Comparison of ENCODE assay signal across 8 mouse cellular contexts in the genomic region with DNA sequence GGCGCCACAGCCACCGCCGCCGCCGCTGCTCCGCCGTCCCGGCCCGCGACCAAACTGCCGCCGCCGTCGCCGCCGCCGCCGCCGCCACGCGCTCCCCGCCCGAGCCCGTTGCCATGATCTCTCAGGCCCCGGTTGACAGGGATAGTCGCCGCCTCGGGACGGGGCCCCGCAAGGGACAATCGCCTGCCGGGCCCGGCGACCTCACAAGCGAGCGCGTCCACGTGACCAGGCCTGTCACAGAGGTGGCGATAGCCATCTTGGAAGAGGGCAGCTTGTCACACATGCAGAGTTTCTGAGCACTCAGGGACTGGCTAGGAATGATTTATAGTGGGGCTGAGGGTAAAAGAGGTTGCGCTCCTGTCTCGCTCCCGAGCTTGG. TPM values are rescaled to one million over a fixed set of nuclear protein-coding genes. Genes with fewer than 3 reads are reported as not detected.
A peak's percentile ranks its signal among the peaks of the same experiment; 100 is the strongest.
DNase-seq lines count a peak whose midpoint lies in the region; ATAC-seq lines count a peak whose summit lies in the region.

A gene (minus strand): TSS at position 270 of the 378 bp plus-strand sequence.

- peak; percentile 76 for DNase-seq in MEL-GATA-1-ER (ENCODE audit: extremely low read depth, low read depth)
- DNase-seq in cerebellum, adult 8-10 months, result peak; percentile 95
- peak; percentile 85 for DNase-seq in forelimb bud, embryonic 11.5 days (ENCODE audit: low read depth, low spot score)
- DNase-seq in layer of hippocampus, adult 9-10 months (ENCODE audit: low spot score), result peak; percentile 90
- DNase-seq in ovary, postnatal 10 days (ENCODE audit: low spot score), result peak; percentile 69
- peak; percentile 77 to 81 for DNase-seq in thymus, postnatal 10 days (ENCODE audit: low spot score in 2 of 2)

- peak within 1 kb of the TSS; percentile 92 for H3K4me2 ChIP-seq in lung, embryonic 16.5 days (ENCODE audit: low read depth, low read length)

- peak within 1 kb of the TSS; percentile 66 for H3K27ac ChIP-seq in lung, embryonic 16.5 days (ENCODE audit: low read length)

- H3K36me3 ChIP-seq in lung, embryonic 16.5 days (ENCODE audit: control insufficient read depth, insufficient read depth, low read length), result no peaks in the 10 kb centered on the region

- no peaks in the 10 kb centered on the region; the same call in 1 of the 2 replicates for H3K27me3 ChIP-seq in lung, embryonic 16.5 days (ENCODE audit: control insufficient read depth, insufficient read depth, low read depth, low read length)

- peak within 1 kb of the TSS; percentile 90 for H3K9ac ChIP-seq in lung, embryonic 16.5 days (ENCODE audit: low read length)

- no peaks in the 10 kb centered on the region for H3K9me3 ChIP-seq in lung, embryonic 16.5 days (ENCODE audit: control insufficient read depth, low read length)

- peak within 1 kb of the TSS; percentile 88 for H3K4me3 ChIP-seq in lung, embryonic 16.5 days (ENCODE audit: low read length)

- ATAC-seq in hematopoietic stem cell, adult 5-6 weeks (replicated peaks in 1 of 2; ENCODE audit: insufficient read depth in 1 of 2, low FRiP score in 2 of 2, low TSS enrichment in 1 of 2, low read depth in 1 of 2, poor library complexity in 2 of 2, severe bottlenecking in 2 of 2), result peak; percentile 73 to 76
- ATAC-seq in lung, embryonic 16.5 days (ENCODE audit: low read depth), result peak; percentile 94

- peaks cover 13% of the 10 kb centered on the region for H3K4me1 ChIP-seq in lung, embryonic 16.5 days (replicated peaks; ENCODE audit: control insufficient read depth, insufficient read depth, low read length)

- under 1% methylated on average over 37 of the region's 42 CpGs for WGBS in lung, embryonic 16.5 days

RNA-seq across cellular contexts. Expression of the gene that starts here (rescaled TPM):
- total RNA-seq in hematopoietic stem cell, adult 5-6 weeks (2017), result not detected in 2 replicates
- polyA plus RNA-seq in lung, embryonic 16.5 days (2015; fragmentation: Nextera tagmentation; extraction: Ambion mirVana), result 0.55 and 0.60 TPM in 2 replicates

Comparison
In these comparisons a context has a peak if more than half of its experiments do, and no peak if none do; other contexts are left out.
1. Peak in every context shown above with its lines: DNase-seq, ATAC-seq, H3K4me3 ChIP-seq and H3K27ac ChIP-seq.
2. Peak in ATAC-seq in hematopoietic stem cell, adult 5-6 weeks; RNA of the gene not detected or under 1 TPM.
3. Peak in ATAC-seq, H3K4me3 ChIP-seq, H3K27ac ChIP-seq, H3K9ac ChIP-seq and H3K4me2 ChIP-seq in lung, embryonic 16.5 days; RNA of the gene not detected or under 1 TPM.